Mouse (Mus musculus) ES-Bruce4 (cell line): ENCODE data around the gene D8Ertd738e.
A peak's percentile ranks its signal among the peaks of the same experiment; 100 is the strongest.

ENCODE experiments used
- CTCF ChIP-seq: IDR thresholded peaks from one replicate; pipeline ENCODE4 v1.8.1; 2011; ENCODE audit warnings: low read depth, low read length
- EP300 ChIP-seq: IDR thresholded peaks from 2 replicates; pipeline ENCODE4 v1.6.1; 2011; ENCODE audit warnings: low read depth, low read length; ENCODE audit not compliant: insufficient read depth
- POLR2A ChIP-seq: IDR thresholded peaks from one replicate; pipeline ENCODE4 v1.8.1; 2011; ENCODE audit warnings: low read length; ENCODE audit not compliant: insufficient read depth

GRCm38 (mm10) chr8:84230735-84231134, 18.8 kb downstream of the D8Ertd738e start:
- no peak for TF ChIP-seq EP300
- TF ChIP-seq CTCF = peak; percentile 99
- no peak for TF ChIP-seq POLR2A
